8 mouse cellular contexts compared by ENCODE assay signal in genomic region chr17:27636132-27637020, GRCm38 (mm10). TPM values are rescaled to one million over a fixed set of nuclear protein-coding genes. Genes with fewer than 3 reads are reported as not detected.
DNase-seq lines count a peak whose midpoint lies in the region; ATAC-seq and TF ChIP-seq lines count a peak whose summit lies in the region.

Rps10 (minus strand) TSS chr17:27636669.

- DNase-seq in left cerebral cortex, adult 2 months (ENCODE audit: extremely low spot score in 1 of 2, low spot score in 2 of 2) = no peak
- DNase-seq in left cerebral cortex, adult 9 months (ENCODE audit: low spot score in 2 of 2) = no peak
- DNase-seq in gastrocnemius, postnatal 14 days = no peak
- DNase-seq in testis, postnatal 10 days (ENCODE audit: low spot score) = peak; percentile 61
- DNase-seq in spleen, postnatal 14 days (ENCODE audit: low spot score in 2 of 2) = no peak

- peak within 1 kb of the TSS; percentile 84 for H3K27ac ChIP-seq in left cerebral cortex, adult 2 months
- peak within 1 kb of the TSS; percentile 64 for H3K27ac ChIP-seq in bone marrow macrophage, adult 2 months (ENCODE audit: insufficient read depth, low read depth, low read length)
- H3K27ac ChIP-seq in liver, embryonic 16.5 days (ENCODE audit: low read length) = peak within 1 kb of the TSS; percentile 43; the same call in 1 of the 2 replicates

- H3K9ac ChIP-seq in liver, embryonic 16.5 days (ENCODE audit: low read depth, low read length) = peak within 1 kb of the TSS; percentile 61; the same call in 1 of the 2 replicates

- H3K4me3 ChIP-seq in left cerebral cortex, adult 2 months = peak within 1 kb of the TSS; percentile 92
- H3K4me3 ChIP-seq in bone marrow macrophage, adult 2 months (ENCODE audit: insufficient read depth, low read length) = peak within 1 kb of the TSS; percentile 55
- H3K4me3 ChIP-seq in liver, embryonic 16.5 days (ENCODE audit: low read depth, low read length) = peak within 1 kb of the TSS; percentile 71

- H3K4me1 ChIP-seq in bone marrow macrophage, adult 2 months (ENCODE audit: control insufficient read depth, insufficient read depth, low read length) = peaks cover 8% of the 10 kb centered on the region; the same call in 1 of the 2 replicates
- peaks cover 32% of the 10 kb centered on the region for H3K4me1 ChIP-seq in liver, embryonic 16.5 days (ENCODE audit: control insufficient read depth, low read depth, low read length)

- no peaks in the 10 kb centered on the region for H3K9me3 ChIP-seq in liver, embryonic 16.5 days (replicated peaks; ENCODE audit: control insufficient read depth, low read length)

- peaks cover 20% of the 10 kb centered on the region for H3K36me3 ChIP-seq in liver, embryonic 16.5 days (ENCODE audit: control insufficient read depth, insufficient read depth)

- H3K27me3 ChIP-seq in liver, embryonic 16.5 days (ENCODE audit: control insufficient read depth, insufficient read depth, low read depth, low read length) = no peaks in the 10 kb centered on the region

- peak within 1 kb of the TSS; percentile 83 for H3K4me2 ChIP-seq in liver, embryonic 16.5 days (ENCODE audit: low read depth, low read length)

- TF ChIP-seq POLR2A in bone marrow macrophage, adult 2 months (IDR thresholded peaks at IDR 0.05; ENCODE audit: borderline replicate concordance, low read depth, low read length) = no peak

- no peak for TF ChIP-seq CTCF in left cerebral cortex, adult 2 months (IDR thresholded peaks at IDR 0.05)
- no peak for TF ChIP-seq CTCF in bone marrow macrophage, adult 2 months (IDR thresholded peaks at IDR 0.05; ENCODE audit: low read depth, low read length)

- ATAC-seq in inflammation-experienced regulatory T-cells, adult 6 months = no peak
- no peak for ATAC-seq in liver, embryonic 16.5 days (ENCODE audit: low read depth)

- 49% methylated on average over 18 of the region's 18 CpGs for WGBS in liver, embryonic 16.5 days (ENCODE audit: insufficient replicate concordance)

- intact Hi-C loops in left cerebral cortex, adult 2 months (cut with DNase I) = loop anchor here (5.0 kb wide), 2 partner anchors 51 to 126 kb away; no protein-coding TSS in a partner anchor
- intact Hi-C loops in gastrocnemius, postnatal 14 days (cut with DNase I; ENCODE audit: low total_unique reads) = no loop called here

RNA-seq across cellular contexts. Expression of gene Rps10, which starts in this region (rescaled TPM):
- 100 to 1,000 TPM; 444 to 464 TPM for total RNA-seq in left cerebral cortex, adult 2 months (2021)
- 1,367 and 1,405 TPM in 2 replicates for polyA plus RNA-seq in bone marrow macrophage, adult 2 months (2012; ENCODE audit: insufficient read depth, insufficient read length, missing spikeins)
- 100 to 1,000 TPM; 514 to 595 TPM for total RNA-seq in gastrocnemius, postnatal 14 days (2021)
- 1,000 to 10,000 TPM; 1,299 to 2,086 (median 1,613) TPM for polyA plus RNA-seq in inflammation-experienced regulatory T-cells, adult 6 months (2017; shearing (Covaris generic))
- 432 and 472 TPM in 2 replicates for polyA plus RNA-seq in liver, embryonic 16.5 days (2015; fragmentation: Nextera tagmentation; extraction: Ambion mirVana)
